Mouse (Mus musculus) intestine, embryonic 14.5 days (tissue): ENCODE results near the gene Rgs14. TPM values are rescaled to one million over a fixed set of nuclear protein-coding genes. Genes with fewer than 3 reads are reported as not detected.

ENCODE experiments used
- ATAC-seq: fragments of 200-750 bp; cut with Nextera tagmentation; replicated peaks from 2 replicates; pipeline ENCODE4 v1.8.0; 2017; ENCODE audit warnings: low read depth, moderate number of reproducible peaks, moderate TSS enrichment, moderate library complexity; ENCODE audit not compliant: low FRiP score, low TSS enrichment
- DNase-seq: peaks from one replicate; pipeline ENCODE4 v3.0.0-alpha.2; 2018; ENCODE audit warnings: low spot score
- H3K27ac ChIP-seq: fragments of 300-500 bp; sonication (generic); 2 replicates; pipeline ENCODE4 v1.5.1; 2014; ENCODE audit warnings: low read depth, mild to moderate bottlenecking, control low read depth
- H3K27me3 ChIP-seq: fragments of 300-500 bp; sonication (generic); replicated peaks from 2 replicates; pipeline ENCODE4 v1.6.1; 2014; ENCODE audit warnings: low read length, control low read depth; ENCODE audit not compliant: control insufficient read depth, insufficient read depth
- H3K36me3 ChIP-seq: fragments of 300-500 bp; sonication (generic); 2 replicates; pipeline ENCODE4 v1.6.1; 2014; ENCODE audit warnings: low read length, control low read depth; ENCODE audit not compliant: control insufficient read depth, insufficient read depth
- H3K4me1 ChIP-seq: fragments of 300-500 bp; sonication (generic); replicated peaks from 2 replicates; pipeline ENCODE4 v1.6.1; 2014; ENCODE audit warnings: low read length, control low read depth, mixed read lengths; ENCODE audit not compliant: control insufficient read depth, insufficient read depth
- H3K4me2 ChIP-seq: fragments of 300-500 bp; sonication (generic); 2 replicates; pipeline ENCODE4 v1.6.1; 2014; ENCODE audit warnings: low read length
- H3K4me3 ChIP-seq: fragments of 300-500 bp; sonication (generic); 2 replicates; pipeline ENCODE4 v1.5.1; 2014; ENCODE audit warnings: low read depth, low read length, control low read depth, mixed read lengths
- H3K9ac ChIP-seq: fragments of 300-500 bp; sonication (generic); 2 replicates; pipeline ENCODE4 v1.6.1; 2014; ENCODE audit warnings: mild to moderate bottlenecking, low read length
- H3K9me3 ChIP-seq: fragments of 300-500 bp; sonication (generic); 2 replicates; pipeline ENCODE4 v1.6.1; 2016; ENCODE audit warnings: low read length, control low read depth; ENCODE audit not compliant: control insufficient read depth
- WGBS: fragments of 180-500 bp; shearing (Covaris S2); extraction: QIAGEN DNeasy Blood & Tissue Kit; methylation state at CpG from one replicate; pipeline ENCODE4 v1.1.7; 2014; 5-methylcytosine and 5-hydroxymethylcytosine counted together
- polyA plus RNA-seq: library from polyadenylated mRNA; unstranded; fragments of >200 nt; fragmentation: Nextera tagmentation; extraction: Ambion mirVana; gene quantifications from 2 replicates; pipeline ENCODE4 v1.2.1, GENCODE M21; 2014

Rgs14 gene
- polyA plus RNA-seq, 1 experiment from 2014 or later, result 1.0 TPM

- H3K9me3 ChIP-seq, result no peaks in the 10 kb centered on the region
- ATAC-seq, result no peak
- H3K4me3 ChIP-seq, result no peak overlapping the region
- no peaks in the 10 kb centered on the region for H3K36me3 ChIP-seq
- 62% methylated on average over 12 of the region's 12 CpGs for WGBS
- H3K4me1 ChIP-seq, result no peaks in the 10 kb centered on the region
- no peak overlapping the region for H3K9ac ChIP-seq
- H3K27ac ChIP-seq, result no peak overlapping the region
- no peak overlapping the region for H3K4me2 ChIP-seq
- no peaks in the 10 kb centered on the region for H3K27me3 ChIP-seq
- no peak for DNase-seq
Observed at GRCm38 (mm10) chr13:55338131-55339054, 31.1 kb upstream of the Rgs14 start.

- Histone ChIP-seq H3K27ac (no peak overlapping the region), H3K27me3 (no peaks in the 10 kb centered on the region), H3K9me3 (no peaks in the 10 kb centered on the region), H3K36me3 (peaks cover 3% of the 10 kb centered on the region), H3K4me3 (no peak overlapping the region), H3K4me2 (no peak overlapping the region), H3K9ac (no peak overlapping the region), H3K4me1 (no peaks in the 10 kb centered on the region)
- 31% methylated on average over 2 of the region's 2 CpGs for WGBS
- no peak for DNase-seq
- ATAC-seq, result peak; percentile 39; the same call in 1 of the 2 replicates
Observed at GRCm38 (mm10) chr13:55339259-55339658, 30.3 kb upstream of the Rgs14 start.

GRCm38 (mm10) chr13:55342469-55342868, 27.1 kb upstream of the Rgs14 start:
- DNase-seq (no peak), ATAC-seq (no peak)
- Histone ChIP-seq H3K27me3 (no peaks in the 10 kb centered on the region), H3K27ac (no peak overlapping the region), H3K36me3 (peaks cover 35% of the 10 kb centered on the region), H3K9ac (no peak overlapping the region; the same call in 1 of the 2 replicates), H3K4me3 (no peak overlapping the region), H3K4me1 (no peaks in the 10 kb centered on the region), H3K9me3 (no peaks in the 10 kb centered on the region), H3K4me2 (no peak overlapping the region)
- 32% methylated on average over 11 of the region's 11 CpGs for WGBS

- no peak overlapping the region for H3K27ac ChIP-seq
- H3K27me3 ChIP-seq, result no peaks in the 10 kb centered on the region
- H3K4me1 ChIP-seq, result no peaks in the 10 kb centered on the region
- H3K9ac ChIP-seq, result no peak overlapping the region
- no peak overlapping the region for H3K4me2 ChIP-seq
- ATAC-seq (no peak), DNase-seq (no peak)
- 92% methylated on average over 7 of the region's 7 CpGs for WGBS
- H3K36me3 ChIP-seq, result peaks cover 52% of the 10 kb centered on the region
- H3K4me3 ChIP-seq, result no peak overlapping the region
- H3K9me3 ChIP-seq, result no peaks in the 10 kb centered on the region
Observed at GRCm38 (mm10) chr13:55344286-55344685, 25.2 kb upstream of the Rgs14 start.

- no peak overlapping the region for H3K4me3 ChIP-seq
- no peak for ATAC-seq
- no peak overlapping the region for H3K4me2 ChIP-seq
- peaks cover 73% of the 10 kb centered on the region for H3K36me3 ChIP-seq
- H3K9me3 ChIP-seq, result no peaks in the 10 kb centered on the region
- no peak for DNase-seq
- 87% methylated on average over 11 of the region's 11 CpGs for WGBS
- no peaks in the 10 kb centered on the region for H3K4me1 ChIP-seq
- H3K27ac ChIP-seq, result no peak overlapping the region
- H3K9ac ChIP-seq, result no peak overlapping the region
- no peaks in the 10 kb centered on the region for H3K27me3 ChIP-seq
Observed at GRCm38 (mm10) chr13:55346745-55347144, 22.8 kb upstream of the Rgs14 start.

- Histone ChIP-seq H3K9me3 (no peaks in the 10 kb centered on the region), H3K4me1 (peaks cover 13% of the 10 kb centered on the region), H3K4me2 (peak overlapping the region; percentile 94), H3K27ac (no peak overlapping the region), H3K4me3 (peak overlapping the region; percentile 97), H3K27me3 (no peaks in the 10 kb centered on the region), H3K36me3 (peaks cover 42% of the 10 kb centered on the region), H3K9ac (peak overlapping the region; percentile 87; the same call in 1 of the 2 replicates)
- DNase-seq (no peak), ATAC-seq (no peak)
Observed at GRCm38 (mm10) chr13:55361145-55361544, 8.4 kb upstream of the Rgs14 start.

- H3K4me3 ChIP-seq, result peak overlapping the region; percentile 97
- H3K9ac ChIP-seq, result peak overlapping the region; percentile 87
- no peaks in the 10 kb centered on the region for H3K27me3 ChIP-seq
- DNase-seq, result no peak
- no peaks in the 10 kb centered on the region for H3K9me3 ChIP-seq
- peak overlapping the region; percentile 94 for H3K4me2 ChIP-seq
- WGBS, result under 1% methylated on average over 32 of the region's 32 CpGs
- peak; percentile 25; the same call in 1 of the 2 replicates for ATAC-seq
- H3K36me3 ChIP-seq, result peaks cover 42% of the 10 kb centered on the region
- peak overlapping the region; percentile 95 for H3K27ac ChIP-seq
- peaks cover 13% of the 10 kb centered on the region for H3K4me1 ChIP-seq
Observed at GRCm38 (mm10) chr13:55361974-55362452, 7.5 kb upstream of the Rgs14 start.

- under 1% methylated on average over 35 of the region's 35 CpGs for WGBS
- H3K4me3 ChIP-seq, result peak within 1 kb of the TSS; percentile 97
Observed at GRCm38 (mm10) chr13:55362453-55363060, 7.0 kb upstream of the Rgs14 start, which contains the start of gene Lman2. Gene Lman2 (minus strand): TSS chr13:55362783.

More at GRCm38 (mm10) chr13:55362453-55363060, 7.0 kb upstream of the Rgs14 start, which contains the start of gene Lman2:
- peak within 1 kb of the TSS; percentile 95 for H3K27ac ChIP-seq
- peaks cover 13% of the 10 kb centered on the region for H3K4me1 ChIP-seq
- H3K27me3 ChIP-seq, result no peaks in the 10 kb centered on the region
- H3K9ac ChIP-seq, result peak within 1 kb of the TSS; percentile 87
- H3K9me3 ChIP-seq, result no peaks in the 10 kb centered on the region
- ATAC-seq, result peak; percentile 98
- H3K36me3 ChIP-seq, result peaks cover 37% of the 10 kb centered on the region
- H3K4me2 ChIP-seq, result peak within 1 kb of the TSS; percentile 94
- peak; percentile 95 for DNase-seq
